Mouse (Mus musculus) ES-E14 (cell line): ENCODE results near the gene Slc17a5. TPM values are rescaled to one million over a fixed set of nuclear protein-coding genes. Genes with fewer than 3 reads are reported as not detected.

Experiments used
- DNase-seq: peaks from one replicate; pipeline ENCODE4 v3.0.0-alpha.2; 2013; ENCODE audit warnings: low read depth, low spot score
- H3K27ac ChIP-seq: 2 replicates; pipeline ENCODE4 v1.5.1; 2012; ENCODE audit warnings: low read depth, mild to moderate bottlenecking, low read length, moderate library complexity, mixed read lengths; ENCODE audit not compliant: poor library complexity, insufficient read depth, severe bottlenecking
- H3K36me3 ChIP-seq: 2 replicates; pipeline ENCODE4 v1.6.1; 2012; ENCODE audit warnings: mild to moderate bottlenecking, low read length, moderate library complexity, mixed read lengths; ENCODE audit not compliant: control insufficient read depth, poor library complexity, insufficient read depth, severe bottlenecking
- H3K4me1 ChIP-seq, 2 experiments: fragments of 150-350 bp in 1 of 2; sonication (generic) in 1 of 2; 2 replicates each; pipeline ENCODE4 v1.6.1; 2012; ENCODE audit warnings: low read length in 2 of 2, mild to moderate bottlenecking in 1 of 2, mixed read lengths in 1 of 2; ENCODE audit not compliant: control insufficient read depth in 2 of 2, insufficient read depth in 2 of 2, poor library complexity in 1 of 2
- H3K4me3 ChIP-seq, 2 experiments: fragments of 150-350 bp in 1 of 2; sonication (generic) in 1 of 2; 2 replicates each; pipeline ENCODE4 v1.5.1; 2012; ENCODE audit warnings: low read length in 2 of 2, low read depth in 1 of 2, mild to moderate bottlenecking in 1 of 2, mixed read lengths in 1 of 2; ENCODE audit not compliant: insufficient read depth in 1 of 2, poor library complexity in 1 of 2, severe bottlenecking in 1 of 2
- H3K9ac ChIP-seq: 2 replicates; pipeline ENCODE4 v1.6.1; 2012; ENCODE audit warnings: low read depth, mild to moderate bottlenecking, low read length, mixed read lengths; ENCODE audit not compliant: poor library complexity, insufficient read depth, severe bottlenecking
- H3K9me3 ChIP-seq: fragments of 150-350 bp; sonication (generic); 2 replicates; pipeline ENCODE4 v1.6.1; 2012; ENCODE audit warnings: low read depth, mild to moderate bottlenecking, low read length; ENCODE audit not compliant: control insufficient read depth, insufficient read depth
- CHD2 ChIP-seq: IDR thresholded peaks from 2 replicates; pipeline ENCODE4 v1.6.1; 2014; ENCODE audit warnings: mild to moderate bottlenecking, low read depth, low read length, inconsistent platforms
- HCFC1 ChIP-seq: IDR thresholded peaks from 2 replicates; pipeline ENCODE4 v1.6.1; 2012; ENCODE audit warnings: low read length, inconsistent platforms, borderline replicate concordance; ENCODE audit not compliant: insufficient read depth
- MAFK ChIP-seq: IDR thresholded peaks from 2 replicates; pipeline ENCODE4 v1.6.1; 2014; ENCODE audit warnings: mild to moderate bottlenecking, low read depth, low read length, inconsistent platforms; ENCODE audit not compliant: insufficient read depth
- ZC3H11A ChIP-seq: IDR thresholded peaks from 2 replicates; pipeline ENCODE4 v1.6.1; 2012; ENCODE audit warnings: low read depth, mild to moderate bottlenecking, inconsistent platforms, low read length, borderline replicate concordance
- ZNF384 ChIP-seq: IDR thresholded peaks from 2 replicates; pipeline ENCODE4 v1.6.1; 2012; ENCODE audit warnings: low read depth, low read length, inconsistent platforms
- in situ Hi-C, 2 experiments: fragments of 600-800 bp; cut with MboI; formaldehyde crosslinking; loops; one replicate each; pipeline ENCODE4 v1.15.1; 2025; ENCODE audit warnings: low sequenced_read_pairs in 2 of 2, inconsistent platforms in 1 of 2; ENCODE audit not compliant: unreplicated experiment in 2 of 2
- total RNA-seq: library from RNA; depleted of rRNA; stranded (reverse); fragments of 300-350 nt; gene quantifications from 2 replicates; pipeline ENCODE4 v1.2.3, GENCODE M21; 2012

Slc17a5 gene
- total RNA-seq, 1 experiment = 7.6 TPM

GRCm38 (mm10) chr9:78537154-78537873, 50.5 kb downstream of the Slc17a5 start:
- H3K9me3 ChIP-seq = no peaks in the 10 kb centered on the region
- DNase-seq = no peak
- H3K4me3 ChIP-seq = no peak overlapping the region
- no peak overlapping the region for H3K27ac ChIP-seq
- peaks cover 0 to 6% of the 10 kb centered on the region in 2 experiments; a peak in 1 of 4 replicates for H3K4me1 ChIP-seq
- no peak for TF ChIP-seq ZC3H11A
- no peak for TF ChIP-seq ZNF384
- TF ChIP-seq HCFC1 = no peak
- TF ChIP-seq CHD2 = no peak
- no peak for TF ChIP-seq MAFK
- H3K36me3 ChIP-seq = no peaks in the 10 kb centered on the region
- no peak overlapping the region for H3K9ac ChIP-seq
- in situ Hi-C loops = no loop called here

GRCm38 (mm10) chr9:78534606-78535005, 53.2 kb downstream of the Slc17a5 start:
- no peak overlapping the region for H3K27ac ChIP-seq
- TF ChIP-seq CHD2 = no peak
- no peak for TF ChIP-seq MAFK
- TF ChIP-seq HCFC1 = no peak
- no peak for TF ChIP-seq ZNF384
- TF ChIP-seq ZC3H11A = no peak
- in situ Hi-C loops = no loop called here
- H3K9ac ChIP-seq = no peak overlapping the region
- no peak overlapping the region for H3K4me3 ChIP-seq
- H3K9me3 ChIP-seq = no peaks in the 10 kb centered on the region
- H3K4me1 ChIP-seq = peaks cover 0 to 6% of the 10 kb centered on the region in 2 experiments; a peak in 1 of 4 replicates
- no peak for DNase-seq
- H3K36me3 ChIP-seq = no peaks in the 10 kb centered on the region

- DNase-seq = no peak
- in situ Hi-C loops = no loop called here
Observed at GRCm38 (mm10) chr9:78533296-78533935, 54.4 kb downstream of the Slc17a5 start.

DNA sequence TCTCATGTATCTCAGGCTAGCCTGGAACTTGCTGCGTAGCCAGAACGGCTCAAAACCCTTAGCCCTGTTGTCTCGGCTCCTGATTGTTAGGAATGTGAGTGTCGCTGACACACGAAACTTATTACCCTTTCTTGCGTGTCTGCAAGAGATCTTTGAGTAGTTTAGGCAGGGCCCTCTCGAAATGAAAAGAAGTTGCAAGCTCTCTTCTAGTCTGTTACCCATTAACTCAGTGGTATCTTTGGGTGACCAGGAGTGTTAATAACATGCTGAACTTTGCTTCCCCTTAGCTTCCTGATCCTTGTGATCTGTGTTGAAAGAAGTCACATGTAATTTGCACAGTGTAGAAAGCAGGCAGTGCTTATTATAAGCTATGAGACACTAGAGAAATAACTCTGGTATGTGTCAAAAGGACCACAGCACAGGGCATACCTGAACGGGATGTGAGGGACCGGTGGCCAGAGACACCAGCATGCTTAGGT, 55.5 kb downstream of the Slc17a5 start:
- no peak overlapping the region for H3K27ac ChIP-seq
- no peak overlapping the region for H3K9ac ChIP-seq
- H3K36me3 ChIP-seq = no peaks in the 10 kb centered on the region
- peaks cover 2 to 7% of the 10 kb centered on the region in 2 experiments; a peak in 2 of 4 replicates for H3K4me1 ChIP-seq
- no peak for DNase-seq
- in situ Hi-C loops = no loop called here
- TF ChIP-seq ZNF384 = no peak
- no peak for TF ChIP-seq MAFK
- TF ChIP-seq CHD2 = no peak
- TF ChIP-seq ZC3H11A = no peak
- no peak for TF ChIP-seq HCFC1
- no peak overlapping the region for H3K4me3 ChIP-seq
- no peaks in the 10 kb centered on the region for H3K9me3 ChIP-seq

More at GRCm38 (mm10) chr9:78533296-78533935, 54.4 kb downstream of the Slc17a5 start:
- peaks cover 1 to 5% of the 10 kb centered on the region in 2 experiments; a peak in 2 of 4 replicates for H3K4me1 ChIP-seq
- TF ChIP-seq HCFC1 (no peak), MAFK (no peak), CHD2 (no peak), ZNF384 (no peak), ZC3H11A (no peak)
- no peaks in the 10 kb centered on the region for H3K36me3 ChIP-seq
- no peaks in the 10 kb centered on the region for H3K9me3 ChIP-seq
- H3K27ac ChIP-seq = no peak overlapping the region
- H3K4me3 ChIP-seq = no peak overlapping the region
- no peak overlapping the region for H3K9ac ChIP-seq
